Mouse (Mus musculus): ENCODE data around the gene Ccni.

Gene Ccni

DNA sequence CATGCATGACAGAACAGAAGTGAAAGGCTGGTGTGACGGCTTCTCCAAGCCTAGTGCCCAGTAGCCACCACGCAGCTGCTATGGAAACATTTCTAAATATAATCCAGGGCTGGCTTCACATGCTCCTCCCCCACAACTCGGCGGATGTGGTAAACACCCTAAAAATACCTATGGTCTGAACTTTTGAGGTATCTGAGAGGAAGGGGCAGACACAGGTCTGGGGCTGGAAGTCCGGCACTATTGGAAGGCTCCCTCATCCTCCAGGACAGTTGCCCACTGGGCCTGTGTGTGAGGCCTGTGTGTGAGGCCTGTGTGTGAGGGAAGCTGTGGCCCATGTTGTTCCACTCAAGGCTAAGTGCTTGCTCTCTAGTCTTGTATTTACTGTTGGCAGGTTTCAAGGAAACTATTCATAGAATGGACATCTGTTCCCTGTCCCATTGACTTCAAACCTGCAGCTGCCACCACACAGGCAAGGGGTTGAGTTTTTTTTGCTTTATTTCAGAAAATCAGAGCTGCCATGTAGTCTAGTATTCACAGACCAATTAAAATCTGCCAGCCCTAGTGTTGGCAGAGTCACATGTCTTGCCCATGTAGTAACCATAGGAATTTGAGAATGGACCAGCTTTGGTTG lies 69.2 kb downstream of the Ccni start:
- no peak for DNase-seq (ENCODE audit: low spot score)

DNA sequence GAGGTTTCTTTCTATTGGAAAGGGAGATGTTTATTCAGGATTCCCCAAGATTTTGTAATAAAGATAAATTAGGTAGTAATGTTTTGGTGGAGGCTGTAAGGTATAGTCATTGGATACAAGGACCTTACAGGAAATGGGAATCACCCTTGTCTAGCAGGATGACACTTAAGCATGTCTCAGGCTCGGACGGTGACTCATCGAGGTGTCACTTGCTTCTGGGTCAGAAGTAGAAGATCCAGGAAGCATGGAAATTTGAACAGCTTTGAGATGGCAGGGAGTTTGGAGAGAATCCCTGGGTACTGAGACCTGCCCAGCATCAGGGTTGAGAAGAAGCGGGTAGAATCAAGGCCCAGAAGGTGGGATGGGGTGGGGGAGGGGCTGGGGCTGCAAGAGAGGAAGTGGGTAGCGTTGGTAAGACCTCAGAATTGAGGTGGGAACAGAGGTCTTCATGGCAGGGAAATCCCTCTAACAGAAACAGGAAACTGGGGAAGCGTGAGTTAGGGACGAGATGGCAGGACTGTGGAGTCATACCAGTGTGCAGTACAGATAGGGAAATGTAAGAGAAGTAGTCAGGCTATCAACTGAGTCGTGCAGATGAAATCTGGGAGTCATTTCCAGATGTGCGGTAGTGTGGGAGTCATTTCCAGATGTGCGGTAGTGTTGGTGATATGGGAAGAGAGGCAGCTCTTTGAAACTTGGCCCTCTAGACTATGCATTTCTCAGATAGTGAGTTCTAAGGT lies 70.8 kb downstream of the Ccni start:
- no peak for DNase-seq (ENCODE audit: low spot score)

DNA sequence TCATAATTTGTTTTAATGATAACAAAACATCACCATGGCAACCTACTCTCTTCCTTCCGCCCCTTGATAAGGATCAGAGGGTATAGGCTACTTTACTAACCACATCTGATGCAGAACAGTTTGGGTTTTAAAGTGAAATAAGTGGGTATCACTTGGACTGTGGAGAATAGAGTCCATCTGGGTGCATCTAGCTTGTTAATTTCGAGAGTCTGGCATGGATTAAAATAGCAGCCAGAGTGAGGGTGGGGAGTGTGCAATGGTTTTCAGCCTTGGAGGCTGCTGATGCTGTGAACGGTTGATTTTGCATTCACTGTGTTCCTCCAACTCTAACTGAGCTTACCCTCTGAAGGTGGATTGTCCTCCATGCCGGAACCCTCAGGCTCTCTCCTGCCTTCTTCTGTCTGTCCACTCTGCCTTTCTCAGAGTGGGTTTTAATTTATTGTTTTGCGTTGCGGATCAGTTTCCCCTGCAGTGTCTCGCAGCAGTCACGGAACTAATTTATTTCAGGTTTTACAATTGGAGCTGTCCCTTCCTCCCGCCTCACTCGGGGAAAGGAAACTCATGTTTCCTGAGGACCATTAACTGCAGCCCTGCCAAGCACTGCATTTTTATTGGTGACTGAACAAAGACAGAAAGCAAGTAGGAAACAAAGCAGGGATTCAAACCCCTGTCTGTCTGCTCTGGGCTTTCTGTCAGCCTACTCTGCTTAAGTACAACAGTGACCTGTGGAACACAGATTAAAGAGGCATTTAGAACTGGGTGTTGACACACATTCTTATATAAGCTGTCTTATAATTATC lies 72.7 kb downstream of the Ccni start:
- DNase-seq (ENCODE audit: low spot score), result no peak

Data from urinary bladder, postnatal 25 days (tissue).